Mouse (Mus musculus): ENCODE measurements around the gene Tbx3.
A peak's percentile ranks its signal among the peaks of the same experiment; 100 is the strongest.

Gene Tbx3

DNA sequence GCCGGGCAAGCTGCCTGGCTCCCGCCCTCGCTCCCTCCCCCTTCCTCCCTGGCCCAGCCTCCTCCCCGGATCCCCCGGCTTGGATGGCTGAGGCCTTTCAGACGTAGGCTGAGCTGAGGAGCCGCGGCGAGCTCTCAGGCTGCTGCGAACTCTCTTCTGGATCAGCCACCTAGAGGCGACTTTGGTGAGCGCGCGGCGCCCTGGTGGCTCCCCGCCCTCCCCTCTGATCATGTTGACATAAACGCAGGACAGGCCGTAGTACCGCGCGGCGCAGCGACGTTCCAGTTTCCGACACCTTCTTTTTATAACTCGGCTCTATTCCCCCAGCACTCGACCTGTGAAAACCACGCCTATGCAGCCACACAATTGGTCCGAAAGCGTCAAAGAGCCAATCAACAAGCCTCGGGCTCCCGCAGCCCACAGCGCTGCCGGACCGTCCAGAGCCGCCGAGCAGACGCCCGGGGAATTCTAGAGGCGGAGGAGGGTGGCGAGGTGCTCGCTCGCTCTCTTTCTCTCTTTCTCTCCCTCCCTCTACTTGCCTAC lies at the start of gene Tbx3:
Gene Tbx3 (plus strand): TSS at position 104 of the 543 bp plus-strand sequence.
- peak; percentile 30 for DNase-seq (ENCODE audit: low read depth)

DNA sequence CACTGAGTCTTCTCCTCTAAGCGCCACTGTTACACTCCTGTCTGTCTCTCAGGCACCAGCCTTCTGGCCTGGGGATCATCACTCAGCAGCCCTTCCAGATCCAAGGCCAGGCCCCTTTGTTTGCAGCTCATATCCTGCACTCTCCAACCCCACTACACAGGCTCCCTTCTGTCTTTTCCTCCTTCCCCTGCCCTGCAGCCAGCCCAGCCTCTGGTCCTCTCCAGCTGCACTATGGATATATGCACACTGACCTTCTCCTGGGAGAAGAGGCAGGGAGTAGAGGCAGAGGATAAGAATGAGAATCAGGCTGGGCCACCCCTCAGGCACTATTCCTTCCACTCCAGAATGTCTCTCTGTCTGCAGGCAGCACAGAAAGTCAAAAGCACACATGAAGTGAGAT lies 48.4 kb upstream of the Tbx3 start:
- DNase-seq (ENCODE audit: low read depth), result no peak

DNA sequence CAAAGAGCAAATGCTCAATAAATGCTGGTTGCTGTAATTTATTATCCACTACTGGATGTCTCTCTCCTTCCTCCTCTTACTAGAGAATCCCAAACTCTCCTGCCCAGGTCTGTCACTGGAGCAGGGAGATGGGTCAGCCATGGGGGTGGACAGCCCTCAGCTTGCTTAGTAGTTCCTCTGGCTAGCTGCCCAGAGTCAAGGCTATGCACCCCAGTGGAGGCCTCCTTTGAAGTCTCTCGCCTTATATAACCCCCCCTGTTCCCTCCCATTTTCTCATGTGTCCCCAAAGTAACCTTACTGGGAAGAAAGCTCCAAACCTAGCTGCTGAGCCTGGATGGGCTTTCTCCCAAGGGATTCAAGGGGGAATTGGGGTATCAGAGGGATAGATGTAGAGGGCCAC lies 45.9 kb upstream of the Tbx3 start:
- no peak for DNase-seq (ENCODE audit: low read depth)

DNA sequence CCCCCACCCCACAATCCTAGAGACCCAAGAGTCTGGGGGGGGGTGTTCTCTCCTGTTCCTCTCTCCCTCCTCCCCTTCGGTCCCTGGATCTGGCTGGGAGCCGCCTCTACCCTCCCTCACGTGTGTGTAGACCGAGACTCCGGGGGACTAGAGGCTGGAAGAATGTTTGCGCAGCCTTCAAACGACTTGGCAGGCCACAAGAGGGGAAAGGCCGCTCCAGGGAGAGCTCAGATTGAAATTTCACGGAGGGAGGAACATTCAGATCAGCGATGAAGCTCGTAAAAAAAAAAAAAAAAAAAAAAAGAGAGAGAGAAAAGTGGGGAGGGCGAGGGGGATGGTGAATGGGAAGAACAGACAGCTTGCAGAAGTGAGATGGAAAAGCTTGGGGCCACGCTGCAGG lies 44.9 kb upstream of the Tbx3 start:
- DNase-seq (ENCODE audit: low read depth), result no peak

DNA sequence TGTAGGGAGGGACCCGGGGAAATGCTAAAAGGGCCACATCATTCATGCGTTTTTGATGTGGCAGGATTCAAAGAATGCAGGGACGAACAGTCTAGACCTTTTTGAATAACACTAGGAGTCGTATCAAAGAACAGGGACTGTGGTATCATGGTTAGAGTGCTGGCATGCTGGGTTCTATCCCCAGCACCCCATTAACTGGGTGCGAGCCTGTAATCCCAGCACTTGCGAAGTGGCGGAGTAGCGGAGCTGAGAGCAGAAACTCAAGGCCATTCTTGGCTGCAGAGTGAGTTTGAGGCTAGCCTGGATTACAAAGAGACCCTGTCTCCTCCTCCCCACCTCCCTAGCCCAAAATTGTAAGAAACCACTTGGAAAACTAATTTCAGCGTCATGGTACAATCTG lies 44.3 kb upstream of the Tbx3 start:
- no peak for DNase-seq (ENCODE audit: low read depth)

DNA sequence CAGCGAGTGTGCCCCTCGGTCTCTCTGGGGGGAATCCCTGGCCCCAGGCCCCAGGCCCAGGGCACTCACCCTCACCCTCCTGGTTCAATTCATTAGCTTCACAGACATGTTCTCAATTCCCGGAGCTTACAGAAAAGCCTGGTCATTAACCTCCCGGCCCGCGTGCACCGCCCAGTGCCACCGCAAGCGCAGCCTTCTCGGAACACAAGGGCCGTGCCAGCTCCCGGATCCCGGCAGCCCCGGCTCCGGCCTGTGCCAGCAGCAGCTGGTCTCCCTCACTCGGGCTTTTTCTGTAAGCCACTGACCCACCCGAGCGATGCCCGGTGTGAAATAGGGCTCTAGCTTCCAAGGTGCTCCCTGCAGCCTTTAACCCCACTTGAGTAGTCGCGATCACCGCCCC lies 43.8 kb upstream of the Tbx3 start:
- DNase-seq (ENCODE audit: low read depth), result no peak

DNA sequence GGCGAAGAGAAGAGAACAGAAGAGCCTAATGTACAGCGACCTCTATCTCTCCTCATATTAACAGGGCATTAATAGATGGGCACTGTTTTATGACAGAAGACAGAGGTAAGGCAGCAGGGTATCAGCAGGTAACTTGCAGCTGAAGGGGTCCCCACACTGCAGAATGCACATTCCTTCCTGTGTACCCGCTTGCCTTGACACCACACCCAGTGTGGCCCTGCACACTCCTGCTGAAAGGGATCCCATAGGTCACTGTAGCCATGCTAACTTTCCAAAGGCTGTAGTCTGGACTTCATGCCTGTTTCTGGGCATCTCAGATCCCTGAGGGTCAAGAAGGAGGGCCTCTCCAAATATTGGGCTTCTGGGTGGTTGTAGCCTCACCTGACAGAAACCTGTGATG lies 42.4 kb upstream of the Tbx3 start:
- DNase-seq (ENCODE audit: low read depth), result no peak

DNA sequence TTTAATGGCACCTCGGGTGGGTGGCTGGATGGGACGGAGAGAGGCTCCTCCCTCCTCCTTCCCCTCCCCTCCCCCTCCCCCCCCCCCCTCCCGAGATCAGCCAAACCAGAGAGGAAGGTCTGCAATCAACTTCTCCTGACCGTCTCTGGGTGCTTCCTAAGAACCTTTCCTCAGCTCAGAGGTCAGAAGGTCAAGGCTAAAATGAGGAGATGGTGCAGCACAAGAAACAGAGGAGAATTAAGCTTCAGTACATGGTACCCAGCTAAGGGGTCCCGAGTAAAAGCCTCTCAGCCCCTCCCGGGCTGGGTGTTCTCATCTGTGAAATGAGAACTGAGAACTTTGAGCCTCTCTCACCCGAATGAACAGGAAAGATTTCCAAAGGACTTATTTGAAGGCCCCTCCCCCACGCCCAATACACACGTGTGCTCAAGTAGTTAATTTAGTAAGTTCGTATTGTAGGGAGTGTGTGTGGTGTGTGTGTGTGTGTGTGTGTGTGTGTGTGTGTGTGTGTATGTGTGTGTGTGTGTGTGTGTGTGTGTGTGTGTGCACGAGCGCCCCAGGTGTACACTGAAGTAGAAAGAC lies 41.6 kb upstream of the Tbx3 start:
- DNase-seq (ENCODE audit: low read depth), result no peak

DNA sequence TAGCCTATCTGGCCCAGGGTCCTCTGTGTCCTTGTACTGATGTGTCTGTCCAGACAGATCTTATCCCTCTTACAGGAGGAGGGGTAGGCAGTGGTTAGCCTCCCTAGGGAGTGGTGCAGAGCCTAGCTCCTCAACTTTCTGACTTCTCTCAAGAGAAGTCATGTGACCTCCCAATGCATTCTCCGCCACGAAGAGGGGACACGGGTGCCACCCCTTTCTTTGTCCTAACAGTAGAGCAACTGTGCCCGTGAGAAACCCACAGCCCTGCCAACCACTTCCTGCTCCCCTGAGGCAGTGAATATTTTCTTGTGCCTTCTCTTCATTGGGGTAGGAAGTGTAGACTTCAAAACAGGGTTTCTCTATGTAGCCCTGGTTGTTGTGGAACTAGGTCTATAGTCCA lies 36.9 kb upstream of the Tbx3 start:
- DNase-seq (ENCODE audit: low read depth), result no peak

DNA sequence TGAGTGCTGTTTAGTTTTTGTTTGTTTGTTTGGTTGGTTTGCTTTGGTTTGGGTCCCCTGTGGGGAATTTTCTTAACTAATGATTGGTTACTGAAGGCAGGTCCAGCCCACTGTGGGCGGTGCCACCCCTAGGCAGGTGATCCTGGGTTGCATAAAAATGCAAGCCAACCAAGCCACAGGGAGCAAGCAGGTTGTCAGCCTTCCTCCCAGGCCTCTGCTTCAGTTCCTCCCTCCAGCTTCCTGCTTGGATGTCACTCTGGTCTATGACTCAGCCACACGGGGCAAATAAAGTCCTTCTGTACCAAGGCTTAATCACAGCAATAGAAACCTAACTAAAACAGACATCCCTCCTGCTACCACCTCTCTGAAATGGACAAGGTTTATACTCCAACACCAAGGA lies 35.6 kb upstream of the Tbx3 start:
- no peak for DNase-seq (ENCODE audit: low read depth)

DNA sequence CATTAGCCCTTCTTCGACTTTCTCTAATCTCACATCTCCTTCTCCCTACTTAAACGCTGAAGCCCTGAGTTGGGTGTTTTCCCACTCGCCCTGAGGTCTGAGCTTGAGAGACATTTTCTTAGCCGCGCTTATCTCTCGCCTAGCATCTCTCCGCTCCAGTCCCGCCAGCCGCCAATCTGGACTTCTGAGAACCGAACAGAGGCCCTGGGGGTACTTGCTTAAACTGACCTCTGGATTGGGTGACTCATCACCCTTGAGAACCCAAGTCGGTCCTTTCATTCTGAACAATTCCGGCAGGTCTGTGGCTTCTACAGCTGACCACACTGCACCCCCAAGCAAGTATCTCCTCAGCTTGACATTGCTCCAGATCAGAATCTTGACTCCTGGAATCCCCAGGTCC lies 32.2 kb upstream of the Tbx3 start:
- no peak for DNase-seq (ENCODE audit: low read depth)

DNA sequence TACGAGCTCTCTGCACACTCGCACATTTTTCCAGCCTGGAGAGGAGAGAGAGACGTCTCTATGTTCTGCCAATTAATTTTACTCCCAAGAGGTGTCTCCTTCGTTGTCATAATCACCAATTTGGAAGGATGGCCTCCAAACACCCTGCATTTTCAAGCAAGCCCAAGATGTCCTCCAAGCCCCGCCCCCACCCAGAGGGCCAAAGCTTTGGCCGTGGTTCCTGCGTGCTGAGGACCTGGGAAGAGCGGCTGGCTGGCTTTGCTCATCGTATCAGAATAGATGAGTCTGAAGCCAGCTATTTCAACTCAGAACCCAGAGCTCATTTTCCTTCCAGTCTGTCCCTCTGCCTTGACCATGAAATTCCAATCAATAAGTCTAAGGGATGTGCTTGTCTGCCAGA lies 29.4 kb upstream of the Tbx3 start:
- no peak for DNase-seq (ENCODE audit: low read depth)

DNA sequence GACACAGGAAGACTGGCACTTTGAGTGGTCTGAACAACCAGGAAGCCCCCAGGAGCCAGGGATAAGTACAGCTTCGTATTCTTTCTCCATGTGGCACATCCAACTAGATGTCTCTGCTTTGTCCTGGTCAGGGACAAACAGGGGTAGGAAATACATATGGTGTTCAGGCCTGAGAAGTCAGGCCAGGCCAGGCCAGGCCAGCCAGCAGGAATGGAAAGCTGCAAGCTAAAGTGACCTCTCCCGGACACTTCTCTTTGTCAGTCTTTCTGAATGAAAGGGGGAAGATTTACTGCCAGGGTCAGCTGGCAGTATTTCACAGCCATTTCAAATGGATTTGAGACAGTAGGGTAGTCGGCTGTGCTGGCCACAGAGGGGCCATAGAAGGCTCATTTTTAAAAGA lies 28.8 kb upstream of the Tbx3 start:
- DNase-seq (ENCODE audit: low read depth), result no peak

DNA sequence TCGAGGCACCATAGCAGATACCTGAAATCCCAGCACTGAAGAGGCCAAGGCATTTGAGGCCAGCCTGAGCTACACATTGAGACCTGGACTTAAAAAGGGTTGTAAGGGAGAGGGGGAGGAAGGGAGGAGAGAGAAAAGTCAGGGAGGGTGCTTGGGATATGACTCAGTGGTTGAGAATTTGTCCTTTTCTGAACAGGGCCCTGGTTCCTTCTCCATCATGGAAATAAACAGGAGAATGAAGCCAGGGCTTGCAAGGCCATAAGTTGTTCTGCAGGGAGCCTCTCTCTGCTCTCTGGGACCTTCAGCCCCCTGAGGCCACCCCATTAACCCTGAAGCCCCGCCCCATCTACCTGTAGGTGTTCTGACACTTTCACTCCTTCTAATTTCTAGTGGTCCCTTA lies 23.5 kb upstream of the Tbx3 start:
- DNase-seq (ENCODE audit: low read depth), result no peak

DNA sequence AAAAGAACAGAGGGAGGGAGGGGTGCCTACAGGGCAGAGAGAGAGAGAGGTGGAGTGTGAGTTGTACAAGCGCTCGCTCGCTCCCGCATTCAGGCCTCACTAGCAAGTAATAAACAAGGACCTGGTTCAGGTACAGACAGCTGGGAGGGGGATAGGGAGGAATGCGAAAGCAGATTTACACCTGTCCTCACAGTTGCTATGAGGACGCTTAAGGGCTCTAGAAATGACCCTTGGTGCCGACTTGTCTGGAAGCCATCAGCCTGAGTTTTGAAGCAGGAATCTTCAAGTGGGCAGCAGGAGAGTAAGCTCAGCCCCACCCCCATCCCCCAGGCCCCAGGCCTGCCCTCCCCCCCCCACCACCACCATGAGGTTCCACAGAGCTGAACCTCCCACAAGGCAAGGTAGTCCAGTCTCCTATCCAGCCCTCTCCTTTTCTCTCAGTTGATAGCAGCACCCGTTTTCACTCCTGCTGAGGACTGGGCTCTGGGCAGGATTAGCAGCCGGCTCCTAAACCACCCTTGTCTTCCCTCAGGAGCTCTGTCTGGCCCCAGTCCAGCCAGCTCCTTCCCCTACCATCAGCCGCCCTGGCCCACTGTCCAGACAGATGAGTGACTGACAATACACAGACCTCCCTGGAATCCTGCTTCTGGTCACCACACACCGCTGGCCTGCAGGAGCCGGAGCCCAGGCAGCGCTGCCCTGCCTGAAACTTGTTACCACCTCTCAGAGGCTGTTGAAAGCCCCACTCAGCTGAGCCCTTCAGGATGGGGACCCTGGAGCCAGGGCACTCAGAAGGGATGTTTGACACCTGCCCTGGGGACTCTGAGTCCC lies 19.1 kb upstream of the Tbx3 start:
- no peak for DNase-seq (ENCODE audit: low read depth)

DNA sequence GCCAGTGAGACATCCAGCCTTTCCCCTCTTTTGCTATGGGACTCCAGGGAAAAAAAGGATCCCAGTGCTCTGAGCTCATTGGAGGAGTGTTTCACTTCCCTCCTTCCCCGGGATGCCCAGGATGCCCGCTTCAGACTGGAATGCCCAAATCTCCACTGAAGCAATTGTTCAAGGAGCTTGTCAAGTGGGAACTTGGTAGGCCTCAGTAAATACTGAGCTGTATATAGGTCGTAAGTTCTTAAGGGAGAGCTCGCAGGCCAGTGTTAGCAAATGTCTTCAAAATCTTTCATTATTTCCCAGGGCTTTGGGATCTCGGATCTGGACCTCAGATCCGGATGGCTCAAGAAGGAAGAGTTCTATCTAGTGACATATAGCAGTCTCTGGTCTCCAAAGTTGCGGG lies 14.1 kb upstream of the Tbx3 start:
- DNase-seq (ENCODE audit: low read depth), result no peak

DNA sequence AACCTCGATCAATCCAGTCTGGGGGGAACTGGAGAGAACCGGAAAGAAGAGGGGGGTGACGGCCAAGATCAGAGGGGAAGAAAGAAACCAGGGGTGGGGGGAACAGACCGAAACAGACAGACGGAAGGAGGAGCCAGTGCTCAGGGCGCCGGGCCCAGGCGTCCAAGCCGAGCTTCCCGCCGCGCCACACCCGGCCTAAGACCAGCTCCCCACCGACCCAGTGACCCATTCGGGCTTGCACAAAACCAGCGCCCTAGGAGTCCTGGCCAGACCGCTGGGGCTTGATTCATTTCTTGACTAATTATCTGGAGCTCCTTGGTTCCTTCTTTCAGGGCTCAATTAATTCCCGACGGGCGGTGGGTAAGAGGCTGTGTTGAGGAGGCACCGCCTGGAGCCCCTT lies 13.6 kb upstream of the Tbx3 start:
- DNase-seq (ENCODE audit: low read depth), result no peak

DNA sequence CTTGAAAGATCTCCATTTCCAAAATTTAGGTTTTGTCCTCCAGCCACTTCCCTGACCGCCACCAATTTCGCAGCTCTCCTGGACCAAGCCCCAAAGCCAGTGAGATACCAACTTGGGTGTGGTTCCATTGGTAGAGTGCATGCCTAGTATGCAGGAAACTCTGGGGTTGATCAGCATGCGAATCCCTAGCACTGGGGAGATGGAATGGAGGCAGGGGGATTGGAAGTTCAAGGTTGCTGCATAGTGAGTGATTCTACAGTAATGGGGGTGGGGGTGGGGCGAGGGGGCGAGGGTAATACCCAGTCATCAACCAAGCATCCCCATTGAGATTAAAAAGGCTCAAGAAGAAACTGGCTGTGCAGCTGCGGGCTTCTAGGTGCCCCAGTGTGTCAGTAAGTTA lies 13.1 kb upstream of the Tbx3 start:
- DNase-seq (ENCODE audit: low read depth), result no peak

DNA sequence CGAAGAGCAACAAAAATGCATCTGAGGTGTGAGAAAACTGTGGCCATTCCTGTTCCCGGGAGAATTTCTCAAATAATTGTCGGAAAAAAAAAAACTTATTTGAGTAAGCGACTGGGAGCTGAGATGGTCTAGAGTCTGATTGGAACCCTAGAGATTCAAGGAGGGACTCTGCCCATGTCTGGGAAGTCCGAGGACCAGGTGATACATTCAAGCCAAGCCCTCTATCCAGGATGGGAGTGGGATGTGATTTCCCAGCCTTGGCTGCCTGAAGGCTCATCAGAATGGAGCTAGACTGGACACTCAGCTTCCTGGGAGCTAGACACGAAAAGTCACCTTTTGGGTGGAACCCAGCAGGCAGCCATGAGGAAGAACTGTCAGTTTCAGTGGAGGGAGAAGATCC lies 12.7 kb upstream of the Tbx3 start:
- DNase-seq (ENCODE audit: low read depth), result no peak

DNA sequence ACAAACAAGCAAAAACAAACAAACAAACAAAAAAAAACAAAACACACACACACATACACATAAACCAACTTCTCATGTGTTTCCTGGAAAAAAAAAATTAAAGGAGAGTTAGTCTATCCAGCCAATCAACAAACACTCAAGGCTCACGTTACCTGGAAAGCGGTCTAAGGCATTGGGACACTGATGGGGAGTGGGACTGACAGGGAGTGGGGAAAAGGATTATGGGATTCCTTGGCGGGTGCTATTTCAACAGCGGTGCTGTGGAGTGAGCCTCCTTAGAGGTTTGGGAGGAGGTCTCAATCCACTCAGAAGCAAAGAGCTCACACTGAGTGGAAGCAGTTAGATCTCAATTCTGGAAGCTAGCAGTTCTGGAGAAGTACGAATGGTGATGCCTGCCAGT lies 12.1 kb upstream of the Tbx3 start:
- no peak for DNase-seq (ENCODE audit: low read depth)

DNA sequence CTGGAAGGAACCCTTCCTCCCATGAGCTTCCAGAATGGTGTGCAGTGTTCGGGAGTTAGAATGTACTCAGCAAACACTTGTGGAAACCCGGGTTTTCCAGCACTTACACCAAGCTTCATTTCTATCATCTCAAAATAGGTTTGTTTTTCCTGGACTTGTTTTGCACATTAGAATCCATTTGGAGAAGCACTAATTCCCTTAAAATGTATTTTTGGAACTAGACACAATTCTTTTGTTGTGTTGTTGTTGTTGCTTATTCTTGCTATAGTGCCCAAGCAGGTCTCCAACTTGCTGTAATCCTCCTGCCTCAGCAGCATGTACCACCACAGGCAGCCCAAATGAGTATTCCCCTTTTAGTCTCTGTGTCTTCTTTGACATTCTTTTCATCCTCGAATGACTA lies 11.4 kb upstream of the Tbx3 start:
- no peak for DNase-seq (ENCODE audit: low read depth)

DNA sequence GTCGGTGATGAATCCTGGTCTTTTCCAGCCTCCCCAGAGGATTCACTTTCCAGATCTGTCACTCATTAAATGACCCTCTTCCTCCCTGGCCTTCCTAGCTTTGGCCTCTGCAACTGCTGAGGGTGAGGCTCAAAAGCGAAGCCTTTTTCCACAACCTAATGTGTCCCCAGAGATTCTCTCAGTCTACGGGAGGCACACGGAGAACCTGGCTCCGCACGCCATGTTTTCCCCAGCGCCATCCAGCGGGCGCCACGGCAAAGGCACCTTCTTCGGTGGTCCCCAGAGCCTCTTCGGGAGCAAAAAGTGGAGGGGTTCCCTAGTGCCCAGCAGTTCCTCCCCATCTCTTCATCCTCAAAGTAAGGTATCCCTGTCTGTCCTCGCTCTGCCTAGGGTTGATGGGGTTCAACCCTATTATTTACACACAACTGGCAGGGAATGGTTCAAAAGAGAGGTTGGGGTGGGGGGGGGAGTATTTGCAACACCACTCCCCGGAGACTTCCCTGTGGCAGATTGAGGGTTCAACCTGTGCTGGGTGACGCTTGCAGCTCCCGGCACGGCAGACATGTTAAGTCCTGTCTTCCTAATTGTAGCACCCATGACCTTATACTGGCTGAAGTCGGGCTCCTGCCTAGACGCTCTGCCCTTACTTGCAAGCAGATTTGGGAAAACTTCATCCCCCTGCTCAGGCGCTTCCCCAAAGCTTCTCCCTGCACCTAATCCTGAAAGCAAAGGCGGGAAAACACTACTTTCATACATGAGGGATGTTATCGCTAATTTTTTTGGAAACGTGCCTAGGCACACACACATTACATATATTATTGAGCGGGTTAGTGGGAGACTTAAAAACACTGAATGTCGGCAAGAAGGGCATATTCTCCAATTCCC lies 9.7 kb upstream of the Tbx3 start:
- no peak for DNase-seq (ENCODE audit: low read depth)

DNA sequence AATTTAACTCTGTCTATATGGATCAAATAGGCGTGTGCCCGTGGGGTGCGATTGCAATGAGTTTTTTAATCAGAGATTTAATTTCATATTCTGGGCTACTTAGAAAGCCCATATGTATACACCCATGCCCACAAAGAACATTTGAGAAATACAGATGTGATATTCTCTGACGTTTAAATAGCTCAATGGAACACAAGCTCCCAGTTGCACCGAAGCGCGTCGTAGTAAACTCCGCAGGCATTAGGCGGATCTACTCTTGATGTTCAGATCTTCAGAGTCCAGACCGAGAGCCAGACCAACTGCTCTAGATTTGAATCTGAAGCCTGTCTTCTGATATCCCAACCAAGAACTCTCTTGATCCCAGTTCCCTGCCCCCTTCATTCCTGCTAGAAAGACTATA lies 9.0 kb upstream of the Tbx3 start:
- DNase-seq (ENCODE audit: low read depth), result no peak

All from induced T-regulatory cell, adult 2 months (primary cell).